Mouse (Mus musculus) retina, embryonic 14.5 days (tissue): ENCODE measurements around the gene Six2.
A peak's percentile ranks its signal among the peaks of the same experiment; 100 is the strongest.

Experiments used
- DNase-seq: peaks from one replicate; pipeline ENCODE4 v3.0.0-alpha.2; 2015; ENCODE audit warnings: low spot score

The Six2 gene

GRCm38 (mm10) chr17:85688236-85688910 is at the start of gene Six2:
TSS of gene Six2 (minus strand) at chr17:85688274.
- peak; percentile 89 for DNase-seq

- peak; percentile 23 for DNase-seq
Measured at GRCm38 (mm10) chr17:85737090-85737780, 49.2 kb upstream of the Six2 start.

GRCm38 (mm10) chr17:85731329-85731728 is 43.3 kb upstream of the Six2 start:
- DNase-seq = no peak

GRCm38 (mm10) chr17:85730231-85731015 is 42.3 kb upstream of the Six2 start:
- DNase-seq = no peak

- no peak for DNase-seq
Measured at GRCm38 (mm10) chr17:85728071-85728718, 40.1 kb upstream of the Six2 start.

- no peak for DNase-seq
Measured at GRCm38 (mm10) chr17:85725988-85726387, 37.9 kb upstream of the Six2 start.

- DNase-seq = no peak
Measured at GRCm38 (mm10) chr17:85723166-85723565, 35.1 kb upstream of the Six2 start.

- DNase-seq = peak; percentile 42
Measured at GRCm38 (mm10) chr17:85717266-85717665, 29.2 kb upstream of the Six2 start.

GRCm38 (mm10) chr17:85715784-85716183 is 27.7 kb upstream of the Six2 start:
- no peak for DNase-seq

GRCm38 (mm10) chr17:85714370-85714769 is 26.3 kb upstream of the Six2 start:
- DNase-seq = no peak

- no peak for DNase-seq
Measured at GRCm38 (mm10) chr17:85712874-85713273, 24.8 kb upstream of the Six2 start.

GRCm38 (mm10) chr17:85704369-85705260 is 16.5 kb upstream of the Six2 start:
- no peak for DNase-seq

GRCm38 (mm10) chr17:85700028-85700427 is 12.0 kb upstream of the Six2 start:
- no peak for DNase-seq

GRCm38 (mm10) chr17:85698643-85699042 is 10.6 kb upstream of the Six2 start:
- DNase-seq = no peak

- no peak for DNase-seq
Measured at GRCm38 (mm10) chr17:85697976-85698375, 9.9 kb upstream of the Six2 start.

- DNase-seq = no peak
Measured at GRCm38 (mm10) chr17:85694499-85694898, 6.4 kb upstream of the Six2 start.

GRCm38 (mm10) chr17:85693101-85693500 is 5.0 kb upstream of the Six2 start:
- no peak for DNase-seq

GRCm38 (mm10) chr17:85692594-85692993 is 4.5 kb upstream of the Six2 start:
- peak; percentile 32 for DNase-seq

- peak; percentile 51 for DNase-seq
Measured at GRCm38 (mm10) chr17:85691701-85692536, 3.8 kb upstream of the Six2 start.

GRCm38 (mm10) chr17:85690969-85691335 is 2.9 kb upstream of the Six2 start:
- DNase-seq = peak; percentile 41
